Mouse (Mus musculus) monocyte, adult 2 months (primary cell): ENCODE measurements around the gene Ppp1r21.

Source experiments
- DNase-seq, 2 experiments: peaks; one replicate each; pipeline ENCODE4 v3.0.0; 2022; ENCODE audit warnings: low spot score in 2 of 2, low read depth in 1 of 2

Ppp1r21 gene

DNA sequence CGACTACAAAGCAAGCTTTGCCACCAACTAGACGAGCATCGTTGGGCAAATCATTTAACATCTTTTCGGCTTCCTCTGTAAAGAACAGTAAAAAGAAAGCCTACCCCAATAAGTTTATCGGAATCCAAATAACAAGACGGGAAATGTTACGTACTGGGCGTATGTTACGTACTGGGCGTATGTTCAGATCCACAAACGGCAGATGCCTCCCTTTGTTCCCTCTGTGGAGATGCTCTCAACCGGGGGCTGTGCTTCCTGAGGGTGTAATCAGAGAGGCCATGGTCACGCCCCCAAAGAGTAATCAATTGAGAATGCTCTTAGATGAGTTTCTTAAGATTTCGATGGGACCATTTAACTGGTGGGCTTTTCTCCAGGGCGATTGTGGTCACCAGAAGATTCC is 79.4 kb downstream of the Ppp1r21 start:
- no peak for DNase-seq

DNA sequence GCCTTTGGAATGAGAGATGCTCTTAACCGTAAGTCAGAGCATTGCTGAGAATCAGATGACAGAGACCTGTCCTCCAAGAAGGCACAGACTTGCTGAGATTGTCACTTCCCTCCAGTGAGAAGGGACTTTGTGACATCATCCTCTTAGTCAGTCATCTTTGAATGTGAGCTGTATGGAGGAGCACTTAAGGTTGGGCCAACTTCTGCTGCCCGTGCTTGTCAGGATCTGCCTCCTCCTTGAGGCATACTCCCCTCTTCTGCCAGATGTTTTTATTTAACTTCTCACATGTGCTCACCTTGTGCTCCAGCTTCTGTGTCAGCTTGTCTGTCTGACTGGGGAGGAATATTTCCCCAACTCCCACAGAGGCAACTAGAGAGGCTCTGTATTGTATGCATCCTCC is 81.1 kb downstream of the Ppp1r21 start:
- no peak for DNase-seq

DNA sequence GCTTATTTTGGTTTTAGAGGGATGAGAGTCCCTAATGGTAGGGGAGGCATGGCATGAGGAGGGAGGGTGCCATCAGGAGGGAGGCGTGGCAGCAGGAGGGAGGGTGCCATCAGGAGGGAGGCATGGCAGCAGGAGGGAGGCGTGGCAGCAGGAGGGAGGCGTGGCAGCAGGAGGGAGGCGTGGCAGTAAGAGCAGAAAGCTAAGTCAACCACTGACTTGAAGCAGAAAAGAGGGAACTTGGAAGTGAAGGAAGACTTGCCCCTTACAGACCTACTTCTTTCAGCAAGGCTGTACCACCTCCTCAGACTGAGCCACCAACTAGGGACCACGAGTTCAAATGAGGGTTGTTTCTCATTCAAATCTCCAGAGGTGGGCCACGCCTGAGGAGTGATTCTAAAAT is 83.3 kb downstream of the Ppp1r21 start:
- DNase-seq = no peak

DNA sequence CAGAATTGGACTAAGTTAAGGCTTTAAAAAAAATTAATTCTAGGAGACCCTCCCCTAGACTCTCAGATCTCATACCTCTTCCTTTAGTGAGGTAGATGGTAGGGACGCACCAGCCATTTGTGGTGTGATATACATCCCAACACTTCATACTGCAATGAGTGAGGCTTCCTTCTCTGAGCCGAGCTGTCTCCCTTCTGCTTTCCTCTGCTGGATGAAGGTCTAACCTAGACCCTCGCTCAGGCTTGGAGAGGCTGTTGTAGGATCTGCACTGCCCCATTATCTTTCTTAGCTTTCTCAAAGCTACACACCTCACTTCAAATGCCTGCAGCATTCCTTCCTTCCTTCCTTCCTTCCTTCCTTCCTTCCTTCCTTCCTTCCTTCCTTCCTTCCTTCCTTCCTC is 83.8 kb downstream of the Ppp1r21 start:
- no peak for DNase-seq

DNA sequence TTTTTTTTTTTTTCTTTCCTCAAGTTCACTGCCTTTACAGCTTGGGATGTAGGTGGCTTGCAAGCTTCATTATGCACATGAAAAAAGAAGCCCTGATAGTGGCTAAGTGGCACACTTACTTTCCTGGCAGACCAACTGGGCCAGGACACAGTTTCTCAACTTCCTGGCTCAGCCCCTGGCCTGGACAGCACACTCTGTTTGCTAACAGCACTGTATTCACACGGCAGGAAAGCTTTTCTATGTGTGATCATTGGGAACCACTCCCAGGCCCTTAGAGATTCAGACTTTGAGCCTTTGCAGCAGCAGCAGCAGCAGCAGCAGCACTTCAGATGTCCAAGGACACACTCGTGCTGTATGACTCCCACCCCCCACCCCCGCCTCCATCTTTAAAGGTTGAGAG is 84.3 kb downstream of the Ppp1r21 start:
- no peak for DNase-seq

DNA sequence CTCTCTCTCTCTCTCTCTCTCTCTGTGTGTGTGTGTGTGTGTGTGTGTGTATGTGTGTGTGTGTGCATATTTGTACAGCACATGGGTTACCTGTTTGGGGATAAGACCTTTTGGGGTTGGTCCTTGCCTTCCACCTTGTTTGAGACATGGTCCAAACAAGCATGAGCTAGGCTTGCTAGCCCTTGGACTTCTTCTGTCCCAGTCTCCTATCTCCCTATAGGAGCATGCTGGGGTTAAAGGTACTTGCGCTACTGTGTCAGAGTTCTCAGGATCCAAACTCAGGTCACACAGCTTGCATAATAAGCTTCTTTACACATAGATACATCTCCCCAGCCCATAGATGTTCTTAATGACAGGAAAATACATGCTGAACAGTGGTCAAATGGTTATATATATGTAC is 84.8 kb downstream of the Ppp1r21 start:
- no peak for DNase-seq

DNA sequence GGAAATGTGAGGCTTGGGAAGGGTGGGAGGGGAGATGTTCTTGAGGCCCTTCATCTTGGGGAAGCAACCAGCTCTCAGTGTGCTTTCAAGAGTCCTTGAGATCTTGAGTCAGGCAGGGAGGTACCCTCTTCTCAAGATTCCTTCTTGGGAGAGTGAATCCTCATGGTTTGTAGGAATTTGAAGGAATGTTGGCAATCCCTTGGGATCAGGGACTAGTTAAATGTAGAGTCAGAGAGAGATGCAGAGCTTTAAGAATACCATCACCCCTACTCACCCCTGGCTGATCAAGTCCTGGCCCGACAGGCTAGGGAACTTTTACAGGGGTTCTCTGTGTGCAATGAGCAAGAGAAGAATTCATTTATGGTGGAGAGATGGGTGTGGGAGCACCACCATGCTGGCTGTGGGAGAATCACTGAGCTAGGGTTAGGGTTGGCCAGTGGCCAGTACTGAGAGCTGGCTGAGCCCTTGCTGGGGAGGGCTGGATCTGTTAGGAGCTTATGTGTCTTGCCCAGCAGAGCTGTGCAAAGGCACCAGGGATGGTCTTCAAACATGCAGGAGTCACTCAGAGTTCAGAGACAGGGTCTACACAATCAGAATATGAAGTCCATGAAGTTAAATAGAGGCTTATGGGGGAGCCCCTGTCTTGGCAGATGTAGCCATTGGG is 85.7 kb downstream of the Ppp1r21 start:
- no peak for DNase-seq

DNA sequence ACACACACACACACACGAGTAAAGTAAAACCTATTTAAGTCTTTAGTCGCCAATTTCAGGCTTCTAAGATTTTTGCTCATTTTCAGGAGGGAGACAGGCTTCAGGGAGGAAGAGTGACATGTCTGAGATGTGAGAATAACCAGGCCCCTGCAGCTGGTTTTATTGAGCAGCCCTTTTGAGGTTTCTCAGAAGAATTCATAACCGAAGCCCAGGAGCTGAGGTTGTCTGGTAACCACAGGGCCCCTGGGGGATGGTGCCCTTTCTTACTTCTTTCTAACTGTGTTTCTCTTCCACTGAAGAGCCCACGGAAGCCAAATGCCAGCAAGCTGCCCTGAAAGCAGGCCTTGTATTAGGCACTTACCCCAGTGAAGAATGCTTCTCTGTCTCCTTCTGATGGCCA is 91.0 kb downstream of the Ppp1r21 start:
- DNase-seq = no peak

DNA sequence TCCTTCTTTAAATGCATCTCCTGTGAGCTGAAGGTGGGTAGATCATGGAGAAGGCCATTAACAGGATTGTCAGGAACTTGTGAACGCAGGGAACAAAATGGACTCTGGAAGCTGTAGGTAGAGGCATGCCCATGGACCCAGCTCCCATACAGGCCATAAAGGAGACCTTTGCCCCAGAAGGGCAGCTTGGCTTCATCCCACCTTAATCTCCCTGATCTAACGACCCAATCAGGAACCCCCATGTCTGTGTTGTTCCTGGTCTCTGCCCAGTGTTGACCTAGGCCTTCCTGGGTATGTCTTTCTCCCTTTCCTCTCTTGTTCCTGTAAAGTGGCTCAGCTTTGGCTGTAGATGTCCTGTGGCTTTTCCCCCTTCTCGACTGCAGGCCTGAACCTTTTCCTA is 91.5 kb downstream of the Ppp1r21 start:
- DNase-seq = no peak

DNA sequence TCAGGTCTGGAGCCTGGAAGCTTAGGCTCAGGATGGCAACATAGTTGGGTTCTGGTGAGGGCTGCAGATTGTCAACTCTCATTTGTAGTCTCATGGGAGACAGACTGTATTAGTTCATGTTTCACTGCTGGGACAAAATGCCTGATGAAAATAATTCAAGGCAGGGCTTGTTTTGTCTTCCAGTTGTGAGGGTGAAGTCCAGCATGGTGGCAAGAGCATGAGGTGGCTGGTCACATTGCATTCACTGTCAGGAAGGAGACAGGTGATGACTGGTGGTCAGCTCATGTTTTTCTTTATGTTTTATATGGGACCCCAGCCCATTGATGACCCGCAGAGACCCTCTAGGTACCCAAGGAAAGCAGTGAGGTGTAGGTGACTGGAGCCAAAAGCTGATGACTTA is 92.8 kb downstream of the Ppp1r21 start:
- no peak for DNase-seq

DNA sequence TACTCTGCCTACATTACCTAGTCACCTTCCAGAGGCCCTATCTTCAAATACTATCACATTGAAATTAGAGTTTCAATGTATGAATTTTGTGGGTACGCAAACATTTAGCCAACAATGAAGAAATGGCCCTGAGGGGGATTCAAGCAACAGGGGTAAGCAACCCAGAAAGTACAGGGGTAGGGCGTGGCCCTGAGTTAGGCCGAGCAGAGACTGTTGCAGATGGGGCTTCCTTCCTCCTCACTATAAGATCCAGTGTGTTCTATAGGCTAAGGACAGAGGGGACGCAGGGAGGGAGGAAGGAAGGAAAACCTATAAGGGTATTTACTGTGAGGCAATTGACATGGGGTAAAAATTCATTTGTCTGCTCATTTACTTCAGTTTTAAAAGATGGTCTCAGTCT is 94.5 kb downstream of the Ppp1r21 start:
- DNase-seq = no peak

DNA sequence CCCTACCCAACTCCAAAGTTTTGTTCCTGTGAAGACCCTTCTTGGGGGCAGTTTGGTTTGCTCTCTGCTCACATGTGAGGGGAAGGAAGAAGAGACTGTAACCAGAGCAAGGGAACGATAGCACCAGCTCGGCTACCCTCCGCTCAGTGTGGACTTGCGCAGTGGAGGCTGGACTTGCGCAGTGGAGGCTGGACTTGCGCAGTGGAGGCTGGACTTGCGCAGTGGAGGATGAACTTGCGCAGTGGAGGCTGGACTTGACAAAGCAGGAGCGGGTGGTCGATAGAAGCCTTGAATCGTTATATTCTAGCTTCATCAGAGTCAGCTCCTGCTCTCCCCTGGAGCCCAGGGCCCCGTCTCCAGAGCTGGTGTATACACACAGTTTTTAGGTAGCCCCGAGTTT is 95.4 kb downstream of the Ppp1r21 start:
- DNase-seq = no peak

DNA sequence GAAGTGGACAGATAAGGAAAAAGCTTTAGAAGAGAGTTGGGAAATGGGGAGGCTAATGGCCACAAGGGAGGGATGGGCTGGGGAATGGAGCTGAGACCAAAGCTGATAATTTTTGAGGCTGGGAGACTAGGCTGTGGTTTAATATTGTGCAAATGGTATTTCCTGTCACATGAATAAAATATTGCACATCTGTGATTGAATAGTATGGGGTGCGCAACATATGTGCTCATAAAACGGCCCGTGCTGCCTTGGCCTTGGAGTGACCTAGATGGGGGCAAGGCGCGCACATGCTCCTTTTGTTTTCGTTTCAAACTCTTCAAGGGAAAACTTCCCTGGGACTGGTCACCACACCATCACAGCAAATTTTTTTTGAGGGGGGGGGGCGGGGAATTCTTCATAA is 96.0 kb downstream of the Ppp1r21 start:
- DNase-seq = no peak

DNA sequence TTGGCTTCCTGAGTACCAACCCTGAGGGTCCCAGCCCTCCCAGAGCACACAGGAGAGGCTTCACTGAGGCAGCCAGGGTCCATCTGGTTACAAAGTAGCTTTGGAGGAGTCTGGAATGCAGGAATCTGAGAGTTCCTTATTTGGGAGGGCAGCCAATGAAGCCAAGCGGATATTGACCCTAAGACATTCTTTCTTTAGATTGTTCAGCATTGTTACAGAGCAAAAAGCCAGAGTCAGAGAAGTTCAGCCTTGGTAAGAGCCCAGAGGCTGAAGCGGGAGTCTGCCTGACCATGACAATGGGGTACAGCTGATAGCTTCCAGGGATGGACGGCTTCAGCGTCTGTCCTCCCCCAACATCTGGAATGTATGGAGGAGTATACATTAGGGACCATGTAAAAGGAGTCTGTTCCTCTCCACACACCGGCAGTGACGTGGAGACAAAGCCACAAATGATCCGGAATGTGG is 96.5 kb downstream of the Ppp1r21 start:
- DNase-seq = no peak

DNA sequence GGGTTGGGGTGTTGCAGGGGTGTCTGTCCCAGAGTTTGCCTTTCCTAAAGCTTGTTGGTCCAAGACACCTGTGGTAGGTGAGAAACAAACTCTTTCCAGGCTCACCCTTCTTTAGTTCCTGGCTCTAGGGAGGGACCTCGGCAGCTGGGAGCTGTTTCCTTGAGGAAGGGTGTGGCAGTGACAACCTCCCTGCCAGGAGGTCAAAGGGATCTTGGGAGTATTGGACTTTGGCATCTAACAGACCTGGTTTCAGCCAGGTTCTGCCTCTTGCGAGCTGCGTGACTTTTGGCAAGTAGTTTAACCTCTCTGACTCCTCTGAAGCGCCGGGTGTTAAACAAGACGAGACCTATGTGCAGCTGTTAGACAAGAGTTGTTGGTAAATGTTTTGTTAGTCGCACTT is 97.2 kb downstream of the Ppp1r21 start:
- DNase-seq = no peak

DNA sequence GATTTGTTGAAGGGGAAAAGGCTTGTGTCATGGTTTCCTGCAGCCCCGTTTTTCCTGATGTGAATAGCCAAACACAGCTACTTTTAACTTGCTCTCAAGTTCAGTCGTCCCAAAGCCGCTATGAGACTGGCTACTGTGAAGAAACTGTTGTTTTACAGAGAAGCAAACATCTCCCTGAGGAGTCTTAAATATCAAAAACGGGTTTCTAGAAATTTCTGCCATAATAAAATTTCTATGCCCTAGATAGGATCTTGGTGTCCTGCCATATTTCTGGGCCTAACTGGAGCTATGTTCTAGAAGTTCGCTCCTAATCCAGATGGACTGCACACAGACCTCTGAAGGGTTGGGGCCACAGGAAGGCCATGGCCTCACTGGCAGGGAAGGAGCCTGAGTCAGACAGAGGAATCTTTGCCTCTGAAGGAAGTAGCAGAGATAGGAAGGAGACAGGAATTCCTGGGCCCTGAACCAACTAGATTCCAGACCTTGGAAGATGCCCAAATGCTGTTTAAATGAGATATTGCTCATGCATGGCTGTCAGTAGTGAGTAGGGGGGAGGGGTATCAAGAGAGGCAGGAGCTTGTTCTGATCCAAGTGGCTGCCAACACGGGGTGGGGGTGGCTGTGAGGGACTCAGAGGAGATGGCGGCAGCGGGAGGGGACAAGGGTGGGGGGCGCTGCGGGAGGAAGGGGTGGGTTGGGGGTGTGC is 98.9 kb downstream of the Ppp1r21 start:
- DNase-seq = no peak

DNA sequence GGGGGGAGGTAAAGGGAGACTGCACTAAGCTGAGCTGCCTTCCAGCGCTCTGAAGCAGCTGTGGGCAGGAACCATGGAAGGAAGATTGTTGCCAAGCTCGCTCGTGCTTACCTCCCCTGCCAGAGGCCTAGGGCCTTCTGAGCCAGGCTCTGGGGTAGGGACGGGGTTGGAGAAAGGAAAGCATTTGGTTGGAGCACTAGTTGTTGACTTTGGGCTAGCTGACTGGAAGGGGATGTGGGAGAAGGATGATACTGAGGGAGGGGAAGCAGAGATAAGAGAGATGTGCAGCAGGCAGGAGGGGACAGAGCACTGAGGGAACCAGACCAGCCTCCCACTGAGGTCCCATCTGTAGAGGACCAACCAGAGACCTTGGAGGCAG is 99.5 kb downstream of the Ppp1r21 start:
- DNase-seq = no peak

DNA sequence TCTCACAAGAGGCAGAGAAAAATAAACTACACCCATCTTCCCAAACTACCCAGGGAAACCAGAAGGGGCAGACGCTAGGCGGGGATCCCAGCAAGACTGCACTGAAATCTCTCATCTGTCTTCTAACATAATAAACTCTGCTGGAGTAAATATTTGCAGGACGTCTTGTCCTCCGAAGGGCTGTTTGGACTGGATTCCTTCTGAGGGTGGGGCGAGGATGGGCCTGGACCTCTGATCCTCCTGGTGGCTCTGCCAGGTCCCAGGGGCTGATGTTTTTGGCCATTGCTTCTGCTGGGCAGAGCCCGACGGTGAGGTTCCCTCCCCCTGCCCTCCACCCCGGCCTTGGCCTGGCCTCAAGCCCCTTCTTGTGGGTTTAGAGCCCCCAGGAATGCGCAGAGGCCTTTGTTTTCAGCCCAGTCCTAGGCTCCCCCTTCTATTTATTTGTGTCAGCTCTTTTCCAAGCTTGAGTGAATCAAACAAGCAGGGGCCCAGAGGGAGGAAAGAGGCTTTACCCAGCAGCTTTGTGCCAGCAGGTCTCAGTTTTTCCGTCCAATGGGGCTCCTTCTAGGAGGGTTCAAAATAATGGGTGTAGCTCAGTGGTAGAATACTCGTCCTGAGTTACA is 100.1 kb downstream of the Ppp1r21 start:
- DNase-seq = no peak

DNA sequence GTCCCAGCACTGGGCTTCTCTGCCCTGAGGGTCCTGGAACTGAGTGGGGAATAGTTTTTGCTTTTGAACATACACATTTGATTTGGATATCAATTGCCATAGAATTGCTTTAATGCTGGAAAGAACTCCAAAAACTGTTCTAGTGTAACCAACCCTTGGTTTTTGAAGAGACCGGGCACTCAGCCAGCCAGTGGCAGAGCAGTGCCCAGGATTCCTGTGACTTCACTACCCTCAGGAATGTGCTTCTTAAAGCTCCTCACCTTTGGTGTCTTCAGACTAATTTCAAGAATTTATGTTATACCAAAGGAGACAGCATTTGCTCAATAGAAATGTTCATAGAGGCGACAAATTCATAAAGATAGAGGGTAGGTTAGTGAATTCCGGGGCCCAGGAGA is 100.6 kb downstream of the Ppp1r21 start:
- DNase-seq = no peak

DNA sequence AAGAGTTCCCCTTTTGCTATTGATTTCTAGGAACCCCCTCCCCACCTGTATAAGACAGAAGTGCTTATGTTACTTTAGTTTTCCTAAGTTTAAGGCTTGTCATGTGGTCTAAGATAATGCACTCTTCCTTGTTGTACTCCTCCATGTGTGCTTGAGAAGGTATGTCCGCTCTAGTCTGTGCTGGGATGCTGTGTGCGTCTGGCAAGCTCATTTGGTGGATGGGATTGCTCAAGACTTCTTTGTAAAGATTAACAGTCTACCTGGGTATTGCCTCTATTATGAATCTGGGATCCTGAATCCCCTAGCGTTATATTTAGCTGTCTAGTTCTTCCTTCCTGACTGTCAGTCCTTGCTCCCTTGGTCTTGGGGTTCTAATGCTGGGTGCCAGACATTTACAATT is 102.7 kb downstream of the Ppp1r21 start:
- no peak for DNase-seq

DNA sequence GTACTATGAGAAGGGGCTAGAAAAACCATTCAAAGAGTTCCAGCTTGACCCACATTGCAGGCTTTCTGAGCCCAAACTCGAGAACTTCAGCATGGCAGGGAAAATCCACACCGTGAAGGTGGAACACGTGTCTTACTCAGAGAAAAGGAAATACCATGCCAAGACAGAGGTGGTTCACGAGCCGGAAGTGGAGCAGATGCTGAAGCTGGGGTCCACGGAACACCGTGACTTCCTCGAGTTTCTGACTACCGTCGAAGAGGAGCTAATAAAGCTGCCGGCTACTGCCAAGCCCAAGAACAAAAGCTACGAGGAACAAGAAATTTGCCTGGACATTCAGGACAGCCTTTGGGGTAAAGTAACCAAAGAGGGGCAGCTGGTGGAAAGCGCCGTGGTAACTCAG is 106.2 kb downstream of the Ppp1r21 start:
- DNase-seq = no peak

DNA sequence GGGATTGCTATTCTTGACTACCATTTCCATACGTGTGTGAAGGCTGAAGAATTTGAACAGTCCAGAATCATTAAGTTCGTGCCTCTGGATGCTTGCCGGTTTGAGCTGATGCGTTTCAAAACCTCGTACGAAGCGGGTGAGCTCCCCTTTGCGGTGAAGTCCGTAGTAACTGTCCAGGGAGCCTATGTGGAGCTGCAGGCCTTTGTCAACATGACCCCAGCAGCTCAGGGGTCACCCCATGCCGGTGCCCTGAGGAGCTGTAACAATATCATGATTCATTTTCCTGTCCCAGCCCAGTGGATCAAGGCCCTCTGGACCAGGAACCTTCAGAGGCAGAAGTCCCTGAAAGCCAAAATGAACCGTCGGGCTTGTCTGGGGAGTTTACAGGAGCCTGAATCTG is 106.7 kb downstream of the Ppp1r21 start:
- no peak for DNase-seq
